Comparison of ENCODE assay signal across 14 mouse cellular contexts in genomic region chr12:81155675-81156074, GRCm38 (mm10).
A peak's percentile ranks its signal among the peaks of the same experiment; 100 is the strongest.
DNase-seq lines count a peak whose midpoint lies in the region; TF ChIP-seq lines count a peak whose summit lies in the region.
"Had no signal": no experiment of that assay in that cellular context is flagged by ENCODE, and none has a peak within 500 bp of the region (broad histone marks: within the 10 kb centered on the region; RNA-seq: fewer than 3 reads in every experiment).

No protein-coding gene starts in this region.

- peak; percentile 51 for DNase-seq in gastrocnemius, adult 18-20 months (ENCODE audit: low spot score)
- no peak for DNase-seq in gastrocnemius, postnatal 25 days
- DNase-seq in lung, postnatal 36 days, result peak; percentile 19
- no peak for DNase-seq in lung, postnatal 10 days
- peak; percentile 60 for DNase-seq in heart, postnatal 25 days (ENCODE audit: low spot score)
- no peak for DNase-seq in spleen, postnatal 4 days (ENCODE audit: low spot score in 2 of 2)
- DNase-seq in thymus, adult 2 months, result no peak
- DNase-seq: cerebellum, adult 9-10 months; gastrocnemius, postnatal 36 days; retina, postnatal 1 day had no signal

- no peak for TF ChIP-seq CTCF in embryonic fibroblast, embryonic 13.5 days (IDR thresholded peaks at IDR 0.05; ENCODE audit: borderline replicate concordance, insufficient read depth, low read length)
- no peak for TF ChIP-seq CTCF in thymus, adult 2 months (IDR thresholded peaks at IDR 0.05; ENCODE audit: borderline replicate concordance, control insufficient read depth, extremely low read depth, insufficient read depth, low read length, poor library complexity)

- H3K27ac ChIP-seq in embryonic fibroblast, embryonic 13.5 days (ENCODE audit: insufficient read depth, low read length), result peak overlapping the region; percentile 82
- no peak overlapping the region for H3K27ac ChIP-seq in thymus, adult 2 months (ENCODE audit: control insufficient read depth, insufficient read depth, low read length)
- H3K27ac ChIP-seq: forebrain, embryonic 13.5 days; kidney, postnatal 0 days had no signal

- no peak overlapping the region for H3K4me3 ChIP-seq in embryonic fibroblast, embryonic 13.5 days (ENCODE audit: insufficient read depth, low read length)
- H3K4me3 ChIP-seq in thymus, adult 2 months (ENCODE audit: control insufficient read depth, insufficient read depth, low read length), result no peak overlapping the region
- H3K4me3 ChIP-seq: forebrain, embryonic 13.5 days; megakaryocyte, embryonic 14.5 days had no signal

- no peaks in the 10 kb centered on the region for H3K36me3 ChIP-seq in thymus, adult 2 months (ENCODE audit: control insufficient read depth, insufficient read depth, low read length)

- no peaks in the 10 kb centered on the region for H3K27me3 ChIP-seq in thymus, adult 2 months (ENCODE audit: control insufficient read depth, insufficient read depth, low read length)
- H3K27me3 ChIP-seq: forebrain, embryonic 13.5 days had no signal

- TF ChIP-seq POLR2A in embryonic fibroblast, embryonic 13.5 days (IDR thresholded peaks at IDR 0.05; ENCODE audit: low read depth, low read length), result no peak
- TF ChIP-seq POLR2A in thymus, adult 2 months (IDR thresholded peaks at IDR 0.05; ENCODE audit: control insufficient read depth, extremely low read depth, insufficient read depth, low read length, poor library complexity), result no peak

- 95% methylated on average over 6 of the region's 6 CpGs for WGBS in thymus, adult 2 months

- intact Hi-C loops in heart, postnatal 25 days (cut with DNase I), result no loop called here

- H3K4me1 ChIP-seq in embryonic fibroblast, embryonic 13.5 days (ENCODE audit: control insufficient read depth, insufficient read depth, low read length), result peaks cover 4% of the 10 kb centered on the region
- H3K4me1 ChIP-seq in thymus, adult 2 months (replicated peaks; ENCODE audit: control insufficient read depth, insufficient read depth, low read length), result no peaks in the 10 kb centered on the region
- H3K4me1 ChIP-seq: forebrain, embryonic 13.5 days; megakaryocyte, embryonic 14.5 days had no signal

Comparison
In these comparisons a context has a peak if more than half of its experiments do, and no peak if none do; other contexts are left out.
1. DNase-seq: peak in gastrocnemius, adult 18-20 months (single experiment), lung, postnatal 36 days (single experiment) and heart, postnatal 25 days (single experiment); none in gastrocnemius, postnatal 25 days (single experiment), lung, postnatal 10 days (single experiment), spleen, postnatal 4 days (0 of 2) and thymus, adult 2 months (single experiment).